Mouse (Mus musculus): ENCODE measurements around the gene Ptprk.

The Ptprk gene

DNA sequence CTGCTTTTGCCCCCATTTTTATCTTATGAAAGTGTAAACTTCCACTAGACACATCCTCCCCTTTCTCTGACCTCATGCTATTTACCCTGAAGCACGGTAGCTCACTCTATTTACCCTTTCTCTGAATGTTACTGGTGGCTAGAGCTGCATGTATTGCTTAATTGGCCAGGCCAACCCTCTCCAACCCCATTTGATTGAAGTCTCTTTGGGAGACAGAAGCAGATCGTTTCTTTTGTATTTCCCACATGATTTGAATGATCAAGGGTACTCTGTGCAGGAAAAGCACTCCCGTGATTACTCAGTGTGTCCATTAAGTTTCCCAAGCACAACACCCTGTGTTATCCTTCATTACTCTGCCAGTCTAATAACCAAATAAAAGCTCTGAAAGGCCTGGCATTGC lies 348.0 kb downstream of the Ptprk start:
- no peak for DNase-seq (ENCODE audit: low spot score)

DNA sequence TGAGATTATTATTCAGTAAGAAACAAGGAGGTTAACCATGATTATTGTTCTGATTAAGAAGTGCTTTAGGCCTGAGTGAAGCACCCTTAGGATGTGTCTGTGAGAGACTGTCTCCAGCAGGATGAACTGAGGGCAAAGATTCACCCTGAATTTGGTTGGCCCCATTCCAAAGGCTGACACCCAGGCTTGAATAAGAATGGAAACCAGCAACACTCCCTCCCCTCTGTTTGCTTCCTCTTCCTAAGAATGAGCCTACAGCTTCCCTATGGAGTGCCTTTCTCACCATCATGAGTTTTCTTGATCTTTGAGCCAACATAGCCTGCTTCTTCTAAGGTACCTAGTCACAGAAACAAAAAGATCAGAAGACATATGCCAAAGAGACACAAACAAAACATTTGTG lies 350.8 kb downstream of the Ptprk start:
- DNase-seq (ENCODE audit: low spot score), result no peak

DNA sequence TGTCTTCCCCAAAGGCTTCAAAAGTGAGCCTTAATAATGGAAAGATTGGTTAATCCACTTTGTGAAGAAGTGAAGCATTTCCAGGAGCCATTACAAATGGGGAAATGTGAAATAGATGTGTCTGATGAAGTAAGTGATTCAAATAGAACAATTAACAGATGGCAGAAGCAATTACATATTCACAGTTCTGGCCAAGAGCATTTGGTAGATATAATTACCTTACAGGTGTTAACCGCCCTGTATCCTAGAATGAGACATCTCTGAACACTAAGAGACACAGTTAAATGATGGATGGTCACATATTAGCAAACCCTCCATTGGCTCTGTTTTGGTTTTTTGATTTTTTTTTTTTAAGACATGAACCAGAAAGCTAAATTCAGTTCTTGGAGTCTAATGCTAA lies 361.5 kb downstream of the Ptprk start:
- DNase-seq (ENCODE audit: low spot score), result no peak

DNA sequence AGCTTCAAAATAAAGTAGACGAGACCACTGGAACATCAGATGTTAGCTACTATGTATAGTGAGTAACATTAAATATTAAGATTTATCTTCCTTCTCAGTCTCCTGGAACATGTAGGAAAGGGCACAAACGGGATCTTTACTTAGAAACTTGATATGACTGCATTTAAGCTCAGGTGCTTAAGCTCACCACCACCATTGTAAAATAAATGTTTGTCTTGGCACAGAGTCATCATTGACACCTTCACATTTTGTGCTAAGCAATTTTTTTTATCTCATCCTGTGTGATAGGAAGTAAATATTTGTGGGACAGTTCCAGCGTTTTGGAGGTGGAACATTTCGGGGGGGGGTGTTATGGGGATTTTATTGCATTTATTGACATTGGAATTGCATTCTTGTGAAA lies 375.2 kb downstream of the Ptprk start:
- DNase-seq (ENCODE audit: low spot score), result no peak

DNA sequence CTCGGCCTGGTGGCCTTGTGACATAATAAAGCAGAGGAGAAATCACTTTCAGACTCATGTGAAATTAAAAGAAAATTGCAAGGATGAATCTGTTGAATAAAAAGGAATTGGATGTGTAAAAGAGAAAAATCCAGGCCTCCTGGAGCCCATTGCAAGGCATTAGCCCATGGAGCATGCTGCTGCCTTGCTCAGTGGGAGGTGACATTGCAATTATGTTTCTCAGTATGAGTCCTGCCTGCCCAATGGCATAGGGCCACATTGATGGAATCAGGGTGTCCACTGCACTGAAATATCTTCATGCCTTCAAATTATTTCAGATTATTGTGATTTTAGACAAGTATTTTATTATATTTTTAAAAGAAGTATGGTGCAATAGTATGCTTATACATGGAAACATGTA lies 376.0 kb downstream of the Ptprk start:
- DNase-seq (ENCODE audit: low spot score), result no peak

DNA sequence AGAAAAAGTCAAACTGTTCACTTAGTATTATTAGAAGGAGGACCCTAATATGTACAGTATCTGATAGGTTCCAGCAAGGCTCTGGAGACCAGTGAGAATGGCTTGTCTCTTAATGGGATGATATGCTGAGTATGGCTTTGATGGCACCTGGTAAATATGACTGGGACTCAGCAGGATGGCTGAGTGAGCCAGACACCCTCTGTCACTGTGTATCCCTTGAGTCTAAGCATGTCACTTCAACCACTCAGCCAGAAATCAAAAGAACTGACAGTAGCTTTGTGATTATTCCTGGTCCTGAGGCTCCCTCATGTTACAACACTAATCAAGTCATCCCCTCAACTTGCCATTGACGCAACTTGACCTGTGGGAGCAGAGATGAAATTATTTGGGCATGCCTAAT lies 383.4 kb downstream of the Ptprk start:
- no peak for DNase-seq (ENCODE audit: low spot score)

DNA sequence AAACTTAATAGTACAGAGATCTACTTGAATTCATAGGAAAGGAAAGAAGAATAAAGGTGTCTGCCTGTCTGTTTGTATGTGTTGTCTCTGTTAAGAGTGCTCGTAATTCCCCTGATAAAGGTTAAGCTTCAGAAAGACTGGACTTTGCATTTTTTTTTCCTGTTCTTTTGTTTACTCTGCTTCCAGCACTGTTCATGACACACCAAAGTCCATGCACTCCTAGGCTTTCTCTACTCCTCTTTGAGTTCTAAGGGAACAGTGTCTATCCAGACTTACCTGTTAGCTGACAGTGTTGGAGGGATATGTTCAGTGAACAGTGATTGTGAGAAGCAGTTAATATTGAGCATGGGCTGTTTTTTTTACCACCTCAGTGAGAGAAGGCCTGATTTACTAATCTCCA lies 385.3 kb downstream of the Ptprk start:
- DNase-seq (ENCODE audit: low spot score), result no peak

DNA sequence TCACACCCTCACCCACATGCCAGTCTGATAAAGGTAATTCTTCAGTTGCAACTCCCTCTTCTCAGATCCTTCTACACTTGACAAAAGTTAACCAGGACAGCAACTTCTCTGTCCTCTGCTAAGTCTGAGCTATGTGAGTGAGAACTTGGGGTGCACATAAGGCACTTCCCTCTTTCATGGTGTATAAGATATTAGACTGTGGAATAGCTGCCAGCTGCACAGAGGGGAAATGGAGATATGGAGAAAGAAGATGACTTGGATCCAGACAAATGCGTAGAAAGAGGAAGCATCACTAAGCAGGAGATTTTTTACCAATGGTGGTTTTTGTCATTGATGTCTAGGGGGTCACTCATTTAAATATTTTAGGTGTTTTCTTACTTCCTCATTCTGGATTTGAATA lies 389.1 kb downstream of the Ptprk start:
- DNase-seq (ENCODE audit: low spot score), result no peak

DNA sequence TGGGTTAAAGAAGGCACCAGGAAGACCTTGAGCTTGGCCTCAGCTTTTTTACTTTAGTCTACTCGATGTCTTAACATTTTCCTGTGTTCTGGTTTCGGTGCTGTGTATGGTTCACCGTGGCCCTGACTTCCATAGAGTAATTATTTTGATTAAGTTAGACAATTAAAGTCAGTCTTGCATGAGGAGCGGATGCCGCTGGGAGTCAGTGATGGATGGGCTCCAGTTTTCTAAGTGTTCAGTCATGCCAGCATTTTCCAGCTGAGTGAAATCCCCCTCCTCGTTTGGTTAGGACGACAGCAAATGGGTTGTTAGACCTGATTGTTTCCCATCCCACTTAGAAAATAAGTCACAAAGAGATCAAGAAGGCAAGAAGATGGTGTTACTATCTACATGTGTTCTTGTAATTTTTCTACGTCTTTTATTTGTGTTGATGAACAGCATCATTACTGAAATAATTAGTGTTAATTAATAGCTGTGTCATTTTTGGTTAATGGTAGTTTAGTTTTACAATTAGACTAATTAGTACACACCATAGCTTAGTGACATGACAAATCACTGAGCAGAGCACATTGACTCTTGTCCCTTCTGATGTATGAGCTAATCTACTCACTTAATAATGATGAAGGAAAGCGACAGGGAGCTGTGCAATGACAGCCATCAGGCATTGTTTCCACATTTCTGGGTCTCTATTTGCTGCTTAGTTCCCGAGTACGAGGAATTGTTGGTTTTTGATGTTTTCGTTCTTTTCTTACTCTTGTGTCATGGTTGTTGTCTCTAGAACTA lies 390.3 kb downstream of the Ptprk start:
- no peak for DNase-seq (ENCODE audit: low spot score)

DNA sequence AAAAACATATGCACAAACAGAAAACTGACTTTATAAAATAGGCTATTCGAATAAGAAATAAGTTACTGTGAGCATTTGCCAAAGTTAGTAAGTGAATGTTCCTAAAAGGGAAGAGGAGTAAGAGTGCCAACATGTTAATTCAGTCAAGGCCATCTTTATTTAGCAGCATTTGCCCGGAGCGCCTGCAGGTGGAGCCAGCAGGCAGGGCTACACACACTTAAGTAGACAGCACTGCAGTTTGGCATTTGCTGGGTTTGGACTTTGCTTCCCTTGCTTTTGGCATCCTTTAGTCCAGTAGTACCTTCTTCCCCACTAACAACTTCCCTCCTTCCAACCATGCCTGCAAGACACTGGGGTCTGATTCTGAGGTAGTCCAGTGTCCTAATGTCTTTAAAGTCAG lies 411.0 kb downstream of the Ptprk start:
- no peak for DNase-seq (ENCODE audit: low spot score)

DNA sequence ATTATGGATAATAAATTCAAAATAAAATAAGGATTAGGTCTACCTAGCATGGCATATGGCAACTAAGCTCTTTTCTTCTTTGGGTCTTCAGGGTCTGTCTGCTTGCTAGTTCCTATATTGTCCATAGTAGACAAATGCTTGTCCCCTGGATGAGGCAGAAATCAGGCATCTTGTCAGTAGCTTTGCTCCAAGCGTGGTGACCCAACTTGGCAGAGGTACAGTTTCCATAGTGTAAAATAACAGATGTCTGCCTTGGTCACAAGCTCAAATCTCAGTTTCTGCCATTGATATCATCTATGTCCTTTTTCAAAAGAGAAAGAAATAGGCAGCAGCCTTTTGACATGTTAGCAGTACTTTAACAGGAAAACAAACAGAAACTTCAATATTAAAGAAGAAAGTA lies 416.4 kb downstream of the Ptprk start:
- no peak for DNase-seq (ENCODE audit: low spot score)

DNA sequence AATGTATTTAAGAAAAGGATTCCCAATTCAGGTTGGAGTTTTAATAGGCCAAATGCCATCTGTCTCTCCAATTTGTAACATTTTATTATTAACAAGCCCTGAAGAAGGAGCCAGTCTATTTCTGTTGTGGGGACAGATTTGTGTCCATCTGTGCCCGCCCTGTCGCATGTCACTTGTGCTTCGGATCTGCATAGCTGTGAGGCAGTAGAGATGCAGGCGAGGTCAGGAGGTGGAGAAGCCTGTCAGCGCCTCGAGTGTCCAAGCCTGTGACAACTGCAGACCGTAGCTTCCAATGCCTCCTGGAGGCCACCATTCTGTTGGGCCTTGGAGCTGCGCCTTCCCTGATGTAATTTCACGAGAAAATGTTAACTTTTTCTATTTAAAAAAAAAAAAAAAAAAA lies 417.6 kb downstream of the Ptprk start:
- no peak for DNase-seq (ENCODE audit: low spot score)

DNA sequence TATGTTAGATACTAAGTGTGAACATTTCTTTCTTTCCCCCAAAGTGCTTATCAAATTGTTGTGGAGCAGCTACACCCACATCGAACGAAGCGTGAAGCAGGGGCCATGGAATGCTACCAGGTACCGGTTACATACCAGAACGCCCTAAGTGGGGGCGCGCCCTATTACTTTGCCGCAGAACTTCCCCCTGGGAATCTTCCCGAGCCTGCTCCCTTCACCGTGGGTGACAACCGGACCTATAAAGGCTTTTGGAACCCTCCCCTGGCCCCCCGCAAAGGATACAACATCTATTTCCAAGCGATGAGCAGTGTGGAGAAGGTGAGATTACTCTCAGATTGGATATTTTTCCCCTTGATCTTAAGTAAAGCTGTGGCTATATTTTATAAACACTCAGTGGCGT lies 418.2 kb downstream of the Ptprk start:
- no peak for DNase-seq (ENCODE audit: low spot score)

DNA sequence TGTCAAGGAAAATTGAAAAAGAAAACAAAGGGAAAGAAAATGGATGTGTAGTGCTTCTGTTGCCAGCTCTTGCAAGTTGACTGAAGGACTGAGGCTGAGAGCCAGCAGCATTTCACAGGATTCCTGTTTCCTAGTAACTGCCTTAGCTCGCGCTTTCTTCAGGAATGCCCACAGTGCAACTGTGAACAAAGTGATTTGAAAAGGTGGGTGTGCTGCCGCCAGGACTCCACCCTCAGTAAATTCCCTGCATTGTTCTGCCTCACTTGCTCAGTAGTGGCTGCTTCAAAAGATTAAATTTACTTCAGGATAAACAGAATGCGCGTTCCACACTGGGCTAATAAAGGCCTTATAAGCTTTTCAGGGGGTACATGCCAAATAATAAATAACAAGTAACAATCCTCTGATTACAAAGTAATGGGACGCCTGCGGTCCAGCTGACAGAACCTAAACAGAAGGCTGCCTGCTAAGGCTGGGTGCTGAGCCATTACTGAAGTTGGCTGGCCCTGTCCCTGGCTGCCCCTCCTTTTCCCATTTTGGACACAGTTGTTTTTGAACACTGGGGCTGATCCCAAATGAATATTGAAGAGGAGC lies 418.7 kb downstream of the Ptprk start:
- DNase-seq (ENCODE audit: low spot score), result no peak

DNA sequence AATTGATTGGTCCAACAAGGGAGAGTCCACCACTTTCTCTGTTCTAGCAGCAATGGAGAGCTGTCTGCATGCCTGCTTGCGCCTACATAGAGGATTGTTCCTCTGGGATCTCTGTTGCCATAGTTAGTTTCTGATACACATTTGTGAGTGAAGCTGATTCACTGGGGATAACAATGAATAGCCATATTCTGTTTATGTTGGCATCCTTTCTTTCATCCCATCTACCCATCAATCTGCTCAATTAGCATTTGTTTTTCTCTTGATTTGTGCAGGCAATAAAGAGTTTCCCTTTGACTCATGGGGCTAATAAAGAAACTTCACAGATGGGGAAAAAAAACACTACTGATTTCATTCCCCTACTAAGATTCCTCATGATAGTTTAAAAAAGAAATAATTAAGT lies 423.2 kb downstream of the Ptprk start:
- DNase-seq (ENCODE audit: low spot score), result no peak

DNA sequence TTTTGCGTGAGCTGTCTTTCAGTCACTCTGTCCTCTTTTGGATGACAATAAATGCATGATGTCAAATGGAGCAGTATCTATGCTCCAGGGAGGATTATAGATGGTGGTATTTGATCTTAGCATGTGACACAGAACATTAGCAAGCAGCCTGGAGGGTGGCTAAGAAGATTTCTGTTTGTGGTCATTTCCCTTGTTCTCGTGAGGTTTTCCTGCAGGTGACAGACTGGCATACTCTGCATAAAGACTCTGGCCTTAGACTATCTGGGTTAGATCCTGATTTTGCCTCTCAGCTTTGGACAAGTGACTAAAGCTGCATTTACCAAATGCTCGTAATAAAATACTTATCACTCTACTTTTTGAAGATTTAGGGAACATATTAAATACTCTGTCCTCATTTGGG lies 423.9 kb downstream of the Ptprk start:
- no peak for DNase-seq (ENCODE audit: low spot score)

DNA sequence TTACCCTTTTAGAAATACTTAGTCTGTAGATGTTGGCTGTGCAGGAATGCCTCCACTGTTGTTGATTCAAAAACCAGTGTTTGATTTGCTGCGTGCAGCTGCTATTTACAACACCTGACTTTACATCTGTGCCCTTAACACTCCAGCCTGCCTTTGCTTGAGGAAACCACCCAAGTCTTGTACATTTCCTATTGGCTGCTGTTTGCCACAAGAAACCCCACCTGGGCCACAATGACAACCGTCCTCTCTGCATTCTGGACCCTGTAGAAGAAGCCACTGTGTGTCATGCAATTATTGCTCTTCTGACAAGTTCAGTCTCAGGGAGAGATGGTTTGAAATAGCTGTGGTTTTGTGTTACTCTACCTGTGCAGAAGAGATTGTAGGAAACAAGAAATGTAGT lies 439.0 kb downstream of the Ptprk start:
- no peak for DNase-seq (ENCODE audit: low spot score)

DNA sequence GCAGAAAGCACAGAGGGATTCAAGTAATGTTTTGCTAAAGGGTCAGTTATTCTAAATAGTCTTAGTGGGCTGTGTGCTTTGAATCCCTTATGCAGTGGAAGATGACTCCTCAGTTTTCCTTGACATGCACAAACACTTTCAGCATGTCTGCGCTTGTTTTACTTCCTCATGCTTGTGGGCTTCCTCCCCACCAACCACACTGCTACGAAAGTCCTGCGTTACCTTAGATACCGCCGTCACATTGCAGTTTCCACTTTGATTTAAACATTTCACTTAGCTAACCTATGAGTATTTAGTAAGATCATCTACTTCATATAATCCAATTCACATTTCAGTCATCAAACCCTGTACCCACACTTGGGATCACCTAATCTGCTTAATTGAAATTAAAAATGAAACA lies 441.5 kb downstream of the Ptprk start:
- DNase-seq (ENCODE audit: low spot score), result no peak

DNA sequence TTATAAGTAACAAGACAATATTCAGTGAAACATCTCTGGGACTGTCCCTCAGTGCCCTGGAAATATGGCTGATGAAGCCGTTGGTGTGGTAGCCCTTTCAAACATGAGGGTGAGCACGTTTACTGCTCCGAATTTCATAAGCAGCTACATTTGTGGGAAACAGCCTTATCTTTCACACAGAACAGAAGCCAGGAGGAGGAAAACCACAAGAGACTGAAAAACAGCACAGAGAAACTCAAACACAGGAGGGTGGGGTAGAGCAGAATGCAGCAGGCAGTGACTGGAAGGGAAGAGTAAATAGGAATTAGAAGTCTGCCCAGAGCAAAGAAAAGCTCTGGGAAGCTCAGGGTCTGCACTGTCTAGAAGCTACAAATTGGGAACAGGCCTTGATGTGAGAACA lies 443.7 kb downstream of the Ptprk start:
- no peak for DNase-seq (ENCODE audit: low spot score)

DNA sequence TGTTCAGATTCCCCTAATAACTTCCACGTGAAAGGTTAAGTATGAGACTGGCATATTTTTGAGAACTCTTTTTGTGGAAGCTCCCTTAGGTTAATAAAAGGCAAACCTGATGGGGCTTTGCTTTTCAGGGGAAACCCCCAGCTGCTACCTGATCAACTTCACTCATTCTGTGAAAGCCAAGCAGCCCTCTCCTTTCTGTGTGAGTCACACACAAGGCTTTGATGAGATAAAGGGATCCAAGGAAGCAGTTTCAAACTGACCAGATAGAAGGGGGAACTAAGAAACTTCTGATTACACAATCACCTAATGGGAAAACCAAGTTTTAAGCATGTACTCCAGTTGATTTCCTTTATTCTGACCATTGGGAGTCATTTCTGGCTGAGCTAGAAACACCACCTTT lies 445.2 kb downstream of the Ptprk start:
- no peak for DNase-seq (ENCODE audit: low spot score)

DNA sequence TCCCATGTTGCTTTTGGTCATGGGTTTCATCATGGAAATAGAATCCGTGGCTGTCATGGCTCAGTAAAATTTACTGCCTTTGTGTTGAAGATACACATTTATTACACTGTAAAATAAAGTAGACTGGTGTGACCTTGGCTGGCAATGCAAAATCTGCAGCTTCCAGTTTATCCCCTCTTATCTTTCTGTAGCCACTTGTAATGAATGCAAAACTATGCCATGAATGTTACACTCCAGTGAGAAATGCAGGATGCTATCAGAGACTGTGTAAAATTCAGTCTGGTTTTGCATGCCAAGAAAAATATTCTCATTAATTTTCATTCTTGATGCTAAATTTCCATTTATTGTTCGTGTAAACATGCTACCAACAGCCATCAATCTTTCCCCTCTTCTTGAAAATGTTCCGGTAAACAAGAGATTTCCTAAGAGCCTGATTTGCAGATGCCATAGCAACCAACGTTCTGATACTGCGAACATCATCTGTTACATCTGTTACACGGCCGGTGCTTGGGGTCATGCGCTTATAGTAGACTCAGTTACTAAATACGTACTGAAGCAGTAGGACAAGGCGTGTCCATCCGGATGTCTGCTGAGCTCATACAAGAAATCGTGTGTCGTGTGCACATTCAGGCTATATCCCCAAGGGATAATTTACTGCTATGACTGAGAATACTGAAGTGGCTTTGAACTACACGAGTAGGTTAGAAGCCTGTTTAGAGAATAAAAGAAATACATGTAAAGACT lies 449.5 kb downstream of the Ptprk start:
- DNase-seq (ENCODE audit: low spot score), result no peak

DNA sequence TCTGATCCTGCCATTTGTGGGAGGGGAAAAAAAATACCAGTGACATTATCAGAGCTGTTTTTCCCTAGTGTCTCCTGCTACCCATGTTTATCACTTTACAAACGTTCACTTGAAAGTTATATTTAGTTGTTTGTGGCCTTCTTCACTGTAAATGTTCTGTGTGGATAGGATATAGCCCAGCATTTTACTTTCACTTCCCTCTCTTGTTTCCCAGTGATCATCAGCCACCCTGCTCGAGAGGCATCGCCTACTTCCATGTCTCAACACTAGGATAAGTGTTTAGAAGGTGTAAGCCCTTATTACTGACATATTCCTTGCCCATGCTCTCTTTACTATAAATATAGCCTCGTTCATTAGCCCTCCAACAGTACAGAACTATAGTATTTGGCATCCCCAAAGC lies 466.0 kb downstream of the Ptprk start:
- DNase-seq (ENCODE audit: low spot score), result no peak

DNA sequence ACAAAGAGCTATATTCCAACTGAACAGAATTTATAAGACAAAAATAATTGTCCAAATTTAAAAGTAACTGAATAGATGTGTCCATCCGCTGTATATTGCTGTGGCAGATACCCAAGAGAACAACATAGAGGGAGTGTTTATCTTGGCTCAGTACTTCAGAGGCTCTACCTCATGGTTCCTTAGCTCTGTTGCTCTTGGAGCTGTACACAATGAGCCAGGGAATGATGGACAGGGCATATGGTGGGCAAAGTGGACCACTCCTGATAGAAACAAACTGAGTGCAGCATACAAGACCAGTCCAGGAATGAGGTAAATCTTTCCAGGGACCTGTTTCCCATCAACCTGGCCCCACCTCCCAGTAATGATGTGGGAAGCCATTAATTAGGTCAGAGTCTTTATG lies 468.1 kb downstream of the Ptprk start:
- DNase-seq (ENCODE audit: low spot score), result no peak

DNA sequence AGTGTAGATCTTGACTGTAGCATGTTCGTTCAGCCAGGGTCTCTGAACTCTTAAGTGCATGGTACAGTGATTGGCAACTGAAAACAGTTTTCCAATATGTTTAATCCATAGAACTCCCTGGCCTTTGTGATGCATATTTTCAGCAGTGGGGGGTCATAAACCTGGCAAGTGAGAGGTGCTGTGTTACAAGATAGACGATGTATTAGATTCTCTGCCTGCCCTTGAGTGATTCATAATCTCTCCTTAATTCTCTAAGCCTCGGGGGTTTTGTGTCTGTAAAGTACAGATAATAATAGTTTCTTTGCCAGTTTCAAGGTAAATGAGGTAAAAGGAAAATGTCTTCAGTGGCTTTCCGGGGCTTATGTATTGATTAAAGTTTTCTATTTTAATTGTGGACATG lies 475.9 kb downstream of the Ptprk start:
- DNase-seq (ENCODE audit: low spot score), result no peak
